Mouse (Mus musculus) liver, postnatal 0 days (tissue): ENCODE results near the gene Mapk9. TPM values are rescaled to one million over a fixed set of nuclear protein-coding genes. Genes with fewer than 3 reads are reported as not detected.
"Not testable (repeated sequence)": the region's sequence is repeated elsewhere in the genome, so short reads cannot be mapped to it uniquely, and the experiment has no call there.

Source experiments
- ATAC-seq: fragments of 200-750 bp; cut with Nextera tagmentation; 2 replicates; pipeline ENCODE4 v1.8.0; 2017; ENCODE audit warnings: mild to moderate bottlenecking, moderate library complexity
- DNase-seq: peaks from one replicate; pipeline ENCODE4 v3.0.0-alpha.2; 2016
- H3K27ac ChIP-seq: fragments of 300-500 bp; sonication (generic); 2 replicates; pipeline ENCODE4 v1.5.1; 2014; ENCODE audit warnings: antibody characterized with exemption, moderate library complexity, mild to moderate bottlenecking, low read depth
- H3K27me3 ChIP-seq: fragments of 300-500 bp; sonication (generic); 2 replicates; pipeline ENCODE4 v1.6.1; 2014; ENCODE audit warnings: low read length, control low read depth, mixed read lengths; ENCODE audit not compliant: insufficient read depth
- H3K36me3 ChIP-seq: fragments of 300-500 bp; sonication (generic); replicated peaks from 2 replicates; pipeline ENCODE4 v1.6.1; 2014; ENCODE audit warnings: mild to moderate bottlenecking, control low read depth, low read length, moderate library complexity, mixed read lengths; ENCODE audit not compliant: insufficient read depth
- H3K4me1 ChIP-seq: fragments of 300-500 bp; sonication (generic); 2 replicates; pipeline ENCODE4 v1.6.1; 2014; ENCODE audit warnings: antibody characterized with exemption, mild to moderate bottlenecking, control low read depth; ENCODE audit not compliant: insufficient read depth
- H3K4me2 ChIP-seq: fragments of 300-500 bp; sonication (generic); 2 replicates; pipeline ENCODE4 v1.6.1; 2014; ENCODE audit warnings: low read depth, mild to moderate bottlenecking, low read length, moderate library complexity, mixed read lengths
- H3K4me3 ChIP-seq: fragments of 300-500 bp; sonication (generic); 2 replicates; pipeline ENCODE4 v1.5.1; 2014; ENCODE audit warnings: low read depth, low read length
- H3K9ac ChIP-seq: fragments of 300-500 bp; sonication (generic); replicated peaks from 2 replicates; pipeline ENCODE4 v1.6.1; 2014; ENCODE audit warnings: mild to moderate bottlenecking, moderate library complexity
- H3K9me3 ChIP-seq: fragments of 300-500 bp; sonication (generic); 2 replicates; pipeline ENCODE4 v1.6.1; 2016; ENCODE audit warnings: mild to moderate bottlenecking, control low read depth, low read length, mixed read lengths
- CTCF ChIP-seq: sonication (generic); IDR thresholded peaks from 2 replicates; pipeline ENCODE4 v1.5.1; 2016; ENCODE audit warnings: antibody characterized with exemption, low read depth
- EP300 ChIP-seq: IDR thresholded peaks from 2 replicates; pipeline ENCODE4 v1.6.1; 2016; ENCODE audit warnings: antibody characterized with exemption, low read depth, mild to moderate bottlenecking
- WGBS: fragments of 180-500 bp; shearing (Covaris S2); extraction: QIAGEN DNeasy Blood & Tissue Kit; methylation state at CpG from one replicate; pipeline ENCODE4 v1.1.7; 2014; ENCODE audit not compliant: insufficient replicate concordance; 5-methylcytosine and 5-hydroxymethylcytosine counted together
- polyA plus RNA-seq: library from polyadenylated mRNA; unstranded; fragments of >200 nt; fragmentation: Nextera tagmentation; extraction: Ambion mirVana; gene quantifications from 2 replicates; pipeline ENCODE4 v1.2.1, GENCODE M21; 2015

Mapk9 gene
- 20.9 and 22.3 TPM in 2 replicates for polyA plus RNA-seq

GRCm38 (mm10) chr11:49846401-49847070, at the start of gene Mapk9:
Mapk9 (plus strand) TSS chr11:49846751.
- Histone ChIP-seq H3K36me3 (peaks cover 3% of the 10 kb centered on the region; the same call in 1 of the 2 replicates), H3K4me2 (peak within 1 kb of the TSS; percentile 95), H3K27me3 (no peaks in the 10 kb centered on the region), H3K27ac (peak within 1 kb of the TSS; percentile 90), H3K4me1 (peaks cover 26% of the 10 kb centered on the region), H3K9me3 (no peaks in the 10 kb centered on the region), H3K9ac (peak within 1 kb of the TSS; percentile 95), H3K4me3 (peak within 1 kb of the TSS; percentile 95)
- TF ChIP-seq EP300 (no peak), CTCF (peak; percentile 97)
- DNase-seq (peak; percentile 99), ATAC-seq (peak; percentile 97)
- WGBS, result 2% methylated on average over 48 of the region's 68 CpGs

- Histone ChIP-seq H3K4me1 (peaks cover under 1% of the 10 kb centered on the region), H3K27me3 (peaks cover 15% of the 10 kb centered on the region), H3K9ac (no peak overlapping the region), H3K4me3 (no peak overlapping the region), H3K36me3 (no peaks in the 10 kb centered on the region), H3K4me2 (no peak overlapping the region), H3K27ac (no peak overlapping the region), H3K9me3 (no peaks in the 10 kb centered on the region)
- TF ChIP-seq EP300 (no peak), CTCF (no peak)
- ATAC-seq, result peak; percentile 19; the same call in 1 of the 2 replicates
- WGBS, result 43% methylated on average over 6 of the region's 6 CpGs
- no peak for DNase-seq
Measured at GRCm38 (mm10) chr11:49798931-49799330, 47.6 kb upstream of the Mapk9 start.

DNA sequence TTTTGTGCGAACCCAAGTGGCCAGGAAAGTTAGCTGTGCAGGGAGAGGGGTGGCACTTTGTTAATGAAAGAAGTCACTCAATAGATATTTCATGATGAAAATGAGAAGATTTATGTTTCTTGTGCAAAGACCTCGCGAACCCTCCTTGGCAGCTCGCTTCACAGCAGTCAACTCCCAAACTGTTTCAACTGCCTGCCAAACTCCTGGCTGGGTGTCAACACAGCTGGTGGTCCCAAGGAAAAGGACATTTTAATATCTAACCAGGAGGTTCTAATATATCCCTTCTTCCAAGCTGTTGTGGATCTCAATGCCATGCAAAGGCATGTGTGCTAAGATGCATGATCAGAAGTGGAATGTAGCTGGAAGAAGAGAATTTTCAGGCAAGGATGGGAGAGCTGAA, 45.0 kb upstream of the Mapk9 start:
- Histone ChIP-seq H3K9ac (no peak overlapping the region), H3K27me3 (no peaks in the 10 kb centered on the region), H3K4me3 (no peak overlapping the region), H3K9me3 (no peaks in the 10 kb centered on the region), H3K4me1 (no peaks in the 10 kb centered on the region), H3K27ac (no peak overlapping the region), H3K4me2 (no peak overlapping the region), H3K36me3 (no peaks in the 10 kb centered on the region)
- no peak for DNase-seq
- TF ChIP-seq EP300 (no peak), CTCF (no peak)
- ATAC-seq, result no peak
- WGBS, result 77% methylated on average over 4 of the region's 4 CpGs

DNA sequence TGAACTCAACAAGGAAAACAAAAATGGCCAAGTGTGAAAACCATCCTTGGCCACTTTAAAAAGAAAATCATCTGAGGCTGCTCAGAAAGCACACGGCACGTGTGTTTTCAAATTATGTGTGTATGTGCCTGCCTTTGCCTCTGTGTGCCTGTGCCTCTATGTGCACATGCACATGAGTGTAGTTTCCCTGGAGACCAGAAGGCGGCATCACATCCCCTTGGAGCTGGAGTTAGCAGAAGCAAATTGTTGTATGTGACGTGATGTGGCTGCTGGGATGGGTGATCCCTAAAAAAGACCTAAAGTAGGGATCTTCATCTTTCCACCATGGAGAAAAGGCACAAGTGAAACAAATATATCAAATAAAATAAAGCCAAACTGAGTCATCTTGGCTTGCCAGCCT, 42.8 kb upstream of the Mapk9 start:
- no peak for TF ChIP-seq CTCF
- no peak for TF ChIP-seq EP300
- no peaks in the 10 kb centered on the region for H3K4me1 ChIP-seq
- no peak overlapping the region for H3K27ac ChIP-seq
- ATAC-seq, result no peak
- WGBS, result 84% methylated on average over 4 of the region's 4 CpGs
- no peaks in the 10 kb centered on the region for H3K36me3 ChIP-seq
- no peak overlapping the region for H3K9ac ChIP-seq
- H3K4me3 ChIP-seq, result no peak overlapping the region
- H3K27me3 ChIP-seq, result no peaks in the 10 kb centered on the region
- H3K4me2 ChIP-seq, result no peak overlapping the region
- H3K9me3 ChIP-seq, result no peaks in the 10 kb centered on the region
- DNase-seq, result no peak

DNA sequence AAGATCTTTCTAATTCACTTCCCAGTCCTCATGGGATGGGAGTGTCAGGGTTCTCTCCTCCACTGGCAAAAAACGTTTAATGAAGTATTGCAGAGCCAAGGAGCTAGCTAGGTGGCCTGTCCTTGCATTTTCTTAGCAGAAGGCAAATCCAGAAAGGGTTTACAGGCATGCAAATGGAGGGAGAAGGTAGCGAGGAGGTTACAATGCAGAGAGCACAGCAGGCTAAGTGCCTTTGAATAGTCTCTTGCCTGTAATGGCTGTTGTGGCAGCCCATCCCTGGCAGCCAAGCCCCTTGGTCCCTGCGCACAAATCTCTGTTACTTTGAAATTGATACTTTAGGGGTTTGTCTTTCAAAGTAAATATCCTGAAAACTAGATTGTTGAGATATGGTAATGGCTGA, 40.3 kb upstream of the Mapk9 start:
- Histone ChIP-seq H3K9me3 (no peaks in the 10 kb centered on the region), H3K4me3 (no peak overlapping the region)

GRCm38 (mm10) chr11:49808946-49809345, 37.6 kb upstream of the Mapk9 start:
- Histone ChIP-seq H3K36me3 (no peaks in the 10 kb centered on the region), H3K4me1 (peaks cover 2% of the 10 kb centered on the region; the same call in 1 of the 2 replicates), H3K4me2 (no peak overlapping the region), H3K9me3 (no peaks in the 10 kb centered on the region), H3K4me3 (no peak overlapping the region), H3K27me3 (no peaks in the 10 kb centered on the region), H3K9ac (no peak overlapping the region), H3K27ac (no peak overlapping the region)
- TF ChIP-seq CTCF (no peak), EP300 (no peak)
- WGBS, result 91% methylated on average over 9 of the region's 9 CpGs
- no peak for DNase-seq
- no peak for ATAC-seq

More for the DNA sequence above, 40.3 kb upstream of the Mapk9 start:
- Histone ChIP-seq H3K27ac (no peak overlapping the region), H3K27me3 (no peaks in the 10 kb centered on the region), H3K4me1 (no peaks in the 10 kb centered on the region), H3K9ac (no peak overlapping the region), H3K36me3 (no peaks in the 10 kb centered on the region), H3K4me2 (no peak overlapping the region)
- DNase-seq (no peak), ATAC-seq (no peak)
- TF ChIP-seq EP300, result no peak
- TF ChIP-seq CTCF, result no peak
- WGBS, result 57% methylated on average over 3 of the region's 3 CpGs

DNA sequence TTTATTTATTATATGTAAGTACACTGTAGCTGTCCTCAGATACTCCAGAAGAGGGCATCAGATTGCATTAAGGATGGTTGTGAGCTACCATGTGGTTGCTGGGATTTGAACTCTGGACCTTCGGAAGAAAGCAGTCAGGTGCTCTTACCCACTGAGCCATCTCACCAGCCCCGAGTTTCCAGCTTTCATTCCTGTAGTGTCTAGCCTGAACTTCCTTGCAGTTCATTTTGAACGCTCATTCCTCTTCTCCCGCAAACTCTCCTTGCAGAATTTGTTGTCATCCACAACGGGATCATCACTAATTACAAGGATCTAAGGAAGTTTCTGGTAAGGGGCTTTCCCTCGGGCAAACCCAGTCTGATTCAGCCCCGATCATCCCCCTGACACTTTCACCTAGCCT, 35.9 kb upstream of the Mapk9 start:
- WGBS, result 59% methylated on average over 7 of the region's 7 CpGs
- H3K9ac ChIP-seq, H3K36me3 ChIP-seq, H3K27ac ChIP-seq, H3K4me1 ChIP-seq, H3K4me2 ChIP-seq, H3K27me3 ChIP-seq, H3K4me3 ChIP-seq, ATAC-seq, H3K9me3 ChIP-seq, DNase-seq: not testable (repeated sequence)
